Mouse (Mus musculus) erythroblast, adult 5-6 weeks (primary cell): ENCODE measurements around the gene Cntn4. TPM values are rescaled to one million over a fixed set of nuclear protein-coding genes. Genes with fewer than 3 reads are reported as not detected.

Source experiments
- ATAC-seq: replicated peaks from 2 replicates; pipeline ENCODE4 v1.8.0; 2016; ENCODE audit warnings: moderate number of reproducible peaks, mild to moderate bottlenecking, moderate TSS enrichment, inconsistent platforms; ENCODE audit not compliant: poor library complexity, low FRiP score, severe bottlenecking
- total RNA-seq, 2 experiments: library from RNA; stranded (forward) in 1 of 2; stranded (reverse) in 1 of 2; fragments of 150-400 nt in 1 of 2; fragments of 200-764, 138-1000 nt in 1 of 2; gene quantifications; 2 replicates each; pipeline versions ENCODE4 v1.2.3 to v1.2.4; 2015 to 2017; ENCODE audit warnings: low replicate concordance in 2 of 2

Cntn4 gene
- total RNA-seq, 2 experiments from 2014 or later, result not detected

- no peak for ATAC-seq
Observed at GRCm38 (mm10) chr6:106056123-106056522, 378.7 kb downstream of the Cntn4 start.

GRCm38 (mm10) chr6:106078071-106078603 is 400.7 kb downstream of the Cntn4 start:
- no peak for ATAC-seq

GRCm38 (mm10) chr6:106078629-106079028 is 401.2 kb downstream of the Cntn4 start:
- no peak for ATAC-seq

- ATAC-seq, result no peak
Observed at GRCm38 (mm10) chr6:106097856-106098255, 420.4 kb downstream of the Cntn4 start.

GRCm38 (mm10) chr6:106118523-106119081 is 441.1 kb downstream of the Cntn4 start:
- ATAC-seq, result no peak

GRCm38 (mm10) chr6:106153530-106153929 is 476.1 kb downstream of the Cntn4 start:
- ATAC-seq, result no peak

GRCm38 (mm10) chr6:106155362-106155761 is 477.9 kb downstream of the Cntn4 start:
- ATAC-seq, result no peak

GRCm38 (mm10) chr6:106177546-106177945 is 500.1 kb downstream of the Cntn4 start:
- ATAC-seq, result no peak

GRCm38 (mm10) chr6:106181596-106181995 is 504.1 kb downstream of the Cntn4 start:
- no peak for ATAC-seq

GRCm38 (mm10) chr6:106200974-106201373 is 523.5 kb downstream of the Cntn4 start:
- ATAC-seq, result no peak

- ATAC-seq, result no peak
Observed at GRCm38 (mm10) chr6:106207401-106207800, 529.9 kb downstream of the Cntn4 start.

- ATAC-seq, result no peak
Observed at GRCm38 (mm10) chr6:106213071-106213470, 535.6 kb downstream of the Cntn4 start.

- no peak for ATAC-seq
Observed at GRCm38 (mm10) chr6:106237046-106237948, 559.8 kb downstream of the Cntn4 start.

GRCm38 (mm10) chr6:106241553-106241952 is 564.1 kb downstream of the Cntn4 start:
- no peak for ATAC-seq

GRCm38 (mm10) chr6:106263396-106263795 is 585.9 kb downstream of the Cntn4 start:
- no peak for ATAC-seq

GRCm38 (mm10) chr6:106265487-106265886 is 588.0 kb downstream of the Cntn4 start:
- ATAC-seq, result no peak

GRCm38 (mm10) chr6:106266304-106266703 is 588.8 kb downstream of the Cntn4 start:
- no peak for ATAC-seq

GRCm38 (mm10) chr6:106268723-106269122 is 591.3 kb downstream of the Cntn4 start:
- ATAC-seq, result no peak

GRCm38 (mm10) chr6:106277139-106277538 is 599.7 kb downstream of the Cntn4 start:
- ATAC-seq, result no peak

GRCm38 (mm10) chr6:106281621-106282020 is 604.2 kb downstream of the Cntn4 start:
- no peak for ATAC-seq

GRCm38 (mm10) chr6:106283815-106284214 is 606.4 kb downstream of the Cntn4 start:
- ATAC-seq, result no peak
